Mouse (Mus musculus) stomach, adult 2 months (tissue): Measurements from ENCODE around the gene Olfr209. TPM values are rescaled to one million over a fixed set of nuclear protein-coding genes. Genes with fewer than 3 reads are reported as not detected.

Experiments
- polyA plus RNA-seq: library from polyadenylated mRNA; depleted of rRNA; stranded (reverse); fragments of >200 nt; gene quantifications from 2 replicates; pipeline ENCODE4 v1.2.3, GENCODE M21; 2012; rRNA removed

Olfr209 gene
- not detected in 2 replicates for polyA plus RNA-seq

DNA sequence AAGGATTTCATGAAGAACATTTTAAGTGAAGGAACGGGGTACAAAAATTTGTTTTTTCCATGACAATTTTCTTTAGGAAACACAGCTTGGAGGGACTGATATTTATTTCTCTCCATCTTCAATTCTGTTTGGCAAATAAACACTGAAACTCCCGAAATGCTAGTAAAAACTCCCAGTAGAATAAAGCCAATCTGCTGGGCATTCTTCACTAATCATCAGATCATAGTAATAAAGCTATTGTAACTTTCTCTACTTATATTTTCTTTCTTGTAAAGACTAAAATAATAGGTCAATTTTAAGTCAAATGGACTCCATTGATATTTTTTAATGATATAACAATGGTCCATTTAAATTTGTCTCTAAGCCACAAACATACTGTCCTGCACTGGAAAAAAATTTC is at the start of gene Olfr209:
Gene Olfr209, minus strand, starts transcription at position 101 of the 400 bp plus-strand sequence.

DNA sequence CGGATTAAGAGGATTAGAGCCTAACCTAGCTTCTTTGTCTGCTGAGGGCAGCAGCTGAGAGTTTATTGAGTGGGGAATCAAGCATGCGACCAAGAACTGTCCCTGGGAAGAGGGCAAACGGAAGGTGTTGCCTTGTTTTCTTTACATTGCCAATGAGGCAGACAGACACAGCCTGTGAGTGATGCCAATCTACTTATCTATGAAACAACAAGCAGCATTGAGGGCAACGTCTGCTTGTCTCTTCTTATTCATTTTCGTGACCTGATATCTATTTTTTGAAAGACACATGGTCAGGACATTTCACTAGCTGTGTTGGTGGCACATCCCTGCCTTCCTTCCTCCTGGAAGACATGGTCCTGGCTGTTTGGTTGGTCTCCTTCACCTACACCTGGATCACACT is 43.2 kb upstream of the Olfr209 start, which contains the start of gene Gabrr3:
Gene Gabrr3, plus strand, starts transcription at position 301 of the 400 bp plus-strand sequence.

GRCm38 (mm10) chr16:59349146-59349545 is 14.6 kb downstream of the Olfr209 start, which contains the start of gene Olfr206:
Gene Olfr206 (minus strand): TSS chr16:59349246.

GRCm38 (mm10) chr16:59331038-59331437 is 32.8 kb downstream of the Olfr209 start, which contains the start of gene Olfr205:
Gene Olfr205 (minus strand): TSS chr16:59331138.

GRCm38 (mm10) chr16:59318148-59318547 is 45.6 kb downstream of the Olfr209 start, which contains the start of gene Olfr204:
Gene Olfr204 (minus strand): TSS chr16:59318248.

Other genes starting within 250 kb of the Olfr209 start
- not detected in 2 replicates for gene Olfr194, start 242.9 kb downstream of the Olfr209 start, polyA plus RNA-seq
- not detected in 2 replicates for gene Olfr195, start 216.9 kb downstream of the Olfr209 start, polyA plus RNA-seq
- gene Olfr196, start 193.5 kb downstream of the Olfr209 start, polyA plus RNA-seq: not detected in 2 replicates
- gene Olfr198, start 160.5 kb downstream of the Olfr209 start, polyA plus RNA-seq: not detected in 2 replicates
- not detected in 2 replicates for gene Olfr199, start 144.2 kb downstream of the Olfr209 start, polyA plus RNA-seq
- gene Olfr201, start 91.4 kb downstream of the Olfr209 start, polyA plus RNA-seq: not detected in 2 replicates
- gene Olfr202, start 77.2 kb downstream of the Olfr209 start, polyA plus RNA-seq: not detected in 2 replicates
- gene Olfr203, start 65.1 kb downstream of the Olfr209 start, polyA plus RNA-seq: not detected in 2 replicates
- gene Olfr204, start 45.7 kb downstream of the Olfr209 start, polyA plus RNA-seq: not detected in 2 replicates
- not detected in 2 replicates for gene Olfr205, start 32.9 kb downstream of the Olfr209 start, polyA plus RNA-seq
- not detected in 2 replicates for gene Olfr206, start 14.7 kb downstream of the Olfr209 start, polyA plus RNA-seq
- not detected in 2 replicates for gene Gabrr3, start 43.3 kb upstream of the Olfr209 start, polyA plus RNA-seq
- 1.3 and 1.5 TPM in 2 replicates for gene Riox2, start 107.8 kb upstream of the Olfr209 start, polyA plus RNA-seq
- 1.8 and 2.5 TPM in 2 replicates for gene Crybg3, start 237.0 kb upstream of the Olfr209 start, polyA plus RNA-seq